Mouse (Mus musculus) spleen, adult 2 months (tissue): ENCODE results near the gene Coro2b.

Experiments used
- CTCF ChIP-seq: fragments of 200-500 bp; IDR thresholded peaks from 2 replicates; pipeline ENCODE4 v1.5.1; 2011; ENCODE audit warnings: mild to moderate bottlenecking, inconsistent platforms; ENCODE audit not compliant: insufficient read depth, insufficient read length, insufficient replicate concordance; ENCODE audit errors: extremely low read depth
- POLR2A ChIP-seq: fragments of 200-500 bp; IDR thresholded peaks from 2 replicates; pipeline ENCODE4 v1.6.1; 2011; ENCODE audit warnings: low read depth, low read length, inconsistent platforms

GRCm38 (mm10) chr9:62491611-62492010, 45.2 kb downstream of the Coro2b start:
- TF ChIP-seq CTCF (no peak), POLR2A (no peak)
